Mouse (Mus musculus): Measurements from ENCODE around the gene Pdlim3.
"Not testable (repeated sequence)": the region's sequence is repeated elsewhere in the genome, so short reads cannot be mapped to it uniquely, and the experiment has no call there.

Pdlim3 gene

GRCm38 (mm10) chr8:45885202-45885685, at the start of gene Pdlim3:
Gene Pdlim3 (plus strand): TSS chr8:45885461.
- CTCF ChIA-PET, result interaction anchor here (0.7 kb wide), 1 partner anchor 28 kb away, joined by 3 read pairs; no protein-coding TSS in a partner anchor

DNA sequence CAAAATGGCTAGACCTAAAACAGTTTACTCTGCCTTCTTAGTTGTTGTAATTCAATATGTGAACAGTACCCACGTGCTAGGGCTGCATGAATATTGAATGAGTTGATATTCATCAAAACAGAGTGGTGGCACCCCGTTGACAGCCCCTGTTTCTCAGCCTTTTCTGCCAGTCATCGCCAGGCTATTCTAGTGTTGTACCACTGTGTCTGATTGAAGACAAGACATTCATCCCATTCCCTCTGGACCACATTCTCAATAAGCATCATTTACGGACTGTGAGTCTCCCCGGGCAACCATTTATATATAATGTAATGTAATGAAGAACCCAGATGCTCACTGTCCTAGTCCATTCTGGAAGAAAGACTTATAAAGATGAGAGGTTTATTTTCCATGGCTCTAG, 42.0 kb upstream of the Pdlim3 start:
- CTCF ChIA-PET, result no interaction called here

- CTCF ChIA-PET, result no interaction called here
Observed at GRCm38 (mm10) chr8:45844097-45844885, 41.0 kb upstream of the Pdlim3 start.

- CTCF ChIA-PET, result no interaction called here
Observed at GRCm38 (mm10) chr8:45844911-45845481, 40.3 kb upstream of the Pdlim3 start.

DNA sequence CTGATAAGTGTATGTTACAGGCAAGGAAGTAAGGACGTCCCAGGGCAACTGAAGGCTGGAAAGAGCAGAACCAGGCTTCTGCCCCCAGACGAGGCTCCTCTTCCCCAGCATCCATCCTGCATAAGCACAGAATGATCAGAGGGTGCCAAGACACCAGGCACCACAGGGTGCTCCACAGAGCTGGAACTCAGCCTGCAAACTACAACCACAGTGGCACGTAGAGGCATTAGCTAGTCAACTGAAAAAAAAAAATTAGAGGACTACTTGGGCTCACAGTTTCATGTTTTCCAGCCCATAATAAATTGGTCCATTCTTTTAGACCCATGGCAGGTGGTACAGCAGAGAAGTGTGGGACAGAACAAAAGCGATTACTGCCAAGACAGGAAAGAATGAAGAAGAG, 39.4 kb upstream of the Pdlim3 start:
- CTCF ChIA-PET, result no interaction called here

GRCm38 (mm10) chr8:45855118-45855517, 30.1 kb upstream of the Pdlim3 start:
- CTCF ChIA-PET, result no interaction called here

DNA sequence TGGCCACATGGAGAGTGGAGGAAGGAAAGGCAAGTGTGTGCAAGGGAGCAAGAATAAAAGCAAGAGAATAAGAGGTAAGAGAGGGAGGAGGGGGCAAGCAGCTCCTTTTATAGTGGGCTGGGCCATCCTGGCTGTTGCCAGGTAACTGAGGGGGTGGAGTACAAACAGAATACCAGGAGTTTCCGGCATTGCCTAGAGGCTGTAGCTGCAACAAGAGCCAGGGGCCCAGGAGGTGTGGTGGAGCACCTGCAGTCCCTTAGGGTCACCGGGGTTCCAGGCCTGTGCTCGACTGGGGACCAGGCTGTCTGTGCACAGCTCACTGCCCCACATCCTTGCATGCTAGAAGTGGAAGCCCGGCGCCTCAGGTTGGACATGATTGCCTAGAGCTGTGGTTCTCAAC, 27.5 kb upstream of the Pdlim3 start:
- CTCF ChIA-PET, result interaction anchor here (0.9 kb wide), 1 partner anchor 28 kb away, joined by 3 read pairs; no protein-coding TSS in a partner anchor

GRCm38 (mm10) chr8:45858391-45858790, 26.9 kb upstream of the Pdlim3 start:
- CTCF ChIA-PET, result no interaction called here

DNA sequence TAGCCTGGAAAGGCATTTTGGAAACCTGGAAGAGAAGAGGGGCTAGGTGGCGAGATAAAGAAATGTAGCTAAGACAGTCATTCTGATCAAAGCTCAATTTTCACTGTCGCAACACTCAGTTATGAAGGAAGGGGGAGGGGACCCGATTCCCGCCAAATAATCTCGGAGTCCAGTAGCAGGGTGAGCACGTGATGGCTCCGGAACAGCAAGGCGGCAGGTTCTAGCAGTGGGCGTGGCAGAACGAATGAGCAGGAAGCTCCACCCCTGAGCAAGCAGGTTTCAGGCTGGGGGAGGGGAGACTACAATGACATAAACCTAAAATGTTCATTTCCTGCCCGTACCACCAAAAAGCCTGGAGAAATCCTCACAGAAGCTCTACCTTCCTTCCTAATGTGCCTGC, 13.7 kb upstream of the Pdlim3 start:
- CTCF ChIA-PET, result not testable (repeated sequence)

DNA sequence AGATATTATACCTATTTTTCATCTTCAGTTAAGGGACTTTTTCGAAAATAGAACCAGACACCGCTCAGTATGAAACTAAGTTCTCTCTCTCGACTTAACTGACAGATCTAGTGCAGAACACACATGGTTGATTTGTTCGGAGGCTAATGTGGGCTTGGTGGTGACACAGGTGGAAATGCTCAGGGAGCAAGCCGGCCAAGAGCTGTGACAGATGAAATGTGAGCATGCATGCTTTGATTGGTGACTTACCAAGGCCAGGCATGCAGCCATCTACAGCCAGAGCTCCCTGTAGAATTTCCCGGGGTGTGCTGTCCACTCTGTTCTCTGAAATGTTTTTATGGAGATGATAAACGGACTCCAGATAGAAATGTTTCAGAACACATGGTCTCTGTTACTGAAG, 13.2 kb upstream of the Pdlim3 start:
- CTCF ChIA-PET, result no interaction called here

- CTCF ChIA-PET, result no interaction called here
Observed at GRCm38 (mm10) chr8:45874945-45875626, 10.2 kb upstream of the Pdlim3 start.

GRCm38 (mm10) chr8:45876397-45876796, 8.9 kb upstream of the Pdlim3 start:
- CTCF ChIA-PET, result no interaction called here

GRCm38 (mm10) chr8:45877680-45878079, 7.6 kb upstream of the Pdlim3 start:
- CTCF ChIA-PET, result no interaction called here

GRCm38 (mm10) chr8:45880457-45880856, 4.8 kb upstream of the Pdlim3 start:
- CTCF ChIA-PET, result interaction anchor here (0.7 kb wide), 1 partner anchor 20 kb away, joined by 3 read pairs; no protein-coding TSS in a partner anchor

GRCm38 (mm10) chr8:45881726-45882125, 3.5 kb upstream of the Pdlim3 start:
- CTCF ChIA-PET, result no interaction called here

DNA sequence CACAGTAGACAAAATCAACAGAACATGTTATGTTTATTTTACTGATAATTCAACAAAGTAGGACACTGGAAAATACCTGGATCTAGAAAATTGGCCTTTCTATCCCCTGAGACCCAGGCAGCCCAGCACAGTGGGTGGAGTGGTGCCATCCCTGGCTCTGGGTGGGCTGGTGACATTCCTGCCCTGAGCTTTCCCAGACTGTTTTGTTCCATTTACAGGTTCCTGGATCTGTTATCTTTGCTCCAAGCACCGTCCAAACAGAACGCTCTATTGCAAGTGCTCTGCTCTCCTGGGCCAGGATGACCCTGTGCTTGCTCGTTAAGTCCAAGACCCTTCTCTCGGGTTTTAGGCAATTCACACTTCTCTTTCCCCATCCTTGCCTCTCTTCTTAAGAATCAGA, 1.5 kb upstream of the Pdlim3 start:
- CTCF ChIA-PET, result no interaction called here

DNA sequence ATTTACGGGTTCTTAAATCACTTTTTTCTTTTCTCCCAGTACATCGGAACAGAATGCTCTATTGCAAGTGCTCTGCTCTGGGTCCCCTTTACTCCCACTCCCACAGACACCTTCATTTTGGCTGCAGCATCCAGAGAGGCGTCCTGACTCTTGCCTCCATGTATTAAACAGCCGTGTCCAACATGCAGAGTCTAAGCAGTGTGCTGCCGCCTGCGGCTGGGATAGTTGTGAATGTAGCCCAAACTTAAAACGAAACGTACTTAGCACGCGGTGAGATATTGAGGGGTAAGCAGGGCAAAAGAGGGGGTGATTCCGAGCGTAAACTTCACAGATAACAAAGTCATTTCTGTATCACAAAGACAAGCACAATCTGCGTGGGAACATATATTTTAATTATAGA, 709 bp upstream of the Pdlim3 start:
- CTCF ChIA-PET, result no interaction called here

DNA sequence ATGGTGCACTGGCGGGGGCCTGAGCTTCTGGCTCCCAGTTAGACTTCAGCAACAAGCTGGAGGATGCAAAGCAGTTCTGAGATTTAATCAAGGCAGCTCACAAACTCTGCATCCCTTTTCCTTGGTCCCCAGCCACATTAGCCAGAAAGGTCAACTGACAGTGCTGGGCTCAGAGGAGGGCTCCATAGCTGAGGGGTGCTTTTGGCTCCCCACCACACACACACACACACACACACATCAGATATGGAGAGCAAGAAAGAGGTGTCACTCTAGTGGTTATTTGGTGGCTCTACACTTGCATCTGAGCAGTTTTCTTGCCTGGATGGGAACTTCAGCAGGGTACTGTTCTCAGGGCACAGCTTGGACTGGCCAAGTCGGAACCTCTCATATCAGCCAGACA, 514 bp downstream of the Pdlim3 start:
- CTCF ChIA-PET, result interaction anchor here (0.7 kb wide), 1 partner anchor 28 kb away, joined by 3 read pairs; no protein-coding TSS in a partner anchor

DNA sequence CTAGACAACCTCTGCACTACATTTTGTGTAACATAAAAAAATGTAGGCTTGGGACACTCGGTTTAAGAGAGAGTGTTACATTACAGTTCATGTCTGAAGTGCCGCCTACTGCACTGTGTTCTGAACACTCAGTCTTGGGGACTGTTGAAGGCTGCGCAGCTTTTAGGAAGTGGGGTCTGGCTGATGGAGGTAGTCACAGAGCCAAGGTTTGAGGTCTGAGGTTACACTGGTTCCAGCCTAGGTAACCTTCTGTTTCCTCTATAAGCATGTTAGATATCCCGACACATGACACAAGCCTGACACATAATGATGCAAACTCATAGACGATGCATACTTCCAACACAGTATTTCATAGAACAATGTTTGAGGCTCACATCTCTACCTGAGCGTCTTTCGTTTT, 4.5 kb downstream of the Pdlim3 start:
- CTCF ChIA-PET, result no interaction called here

DNA sequence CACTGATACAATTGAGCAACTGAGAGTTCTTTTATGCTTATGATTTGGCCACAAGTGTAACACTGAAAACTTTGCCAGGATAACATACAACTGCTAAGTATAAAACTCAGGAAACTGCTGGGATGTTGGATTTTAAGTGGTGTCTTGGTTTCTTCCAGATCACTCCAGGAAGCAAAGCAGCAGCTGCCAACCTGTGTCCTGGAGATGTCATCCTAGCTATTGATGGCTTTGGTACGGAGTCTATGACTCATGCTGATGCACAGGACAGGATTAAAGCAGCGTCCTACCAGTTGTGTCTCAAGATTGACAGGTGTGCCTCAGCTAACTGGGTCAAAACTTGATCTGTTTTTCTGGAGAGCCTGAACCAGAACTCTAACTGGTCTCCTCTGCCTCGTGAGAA, 11.3 kb downstream of the Pdlim3 start:
- CTCF ChIA-PET, result no interaction called here

DNA sequence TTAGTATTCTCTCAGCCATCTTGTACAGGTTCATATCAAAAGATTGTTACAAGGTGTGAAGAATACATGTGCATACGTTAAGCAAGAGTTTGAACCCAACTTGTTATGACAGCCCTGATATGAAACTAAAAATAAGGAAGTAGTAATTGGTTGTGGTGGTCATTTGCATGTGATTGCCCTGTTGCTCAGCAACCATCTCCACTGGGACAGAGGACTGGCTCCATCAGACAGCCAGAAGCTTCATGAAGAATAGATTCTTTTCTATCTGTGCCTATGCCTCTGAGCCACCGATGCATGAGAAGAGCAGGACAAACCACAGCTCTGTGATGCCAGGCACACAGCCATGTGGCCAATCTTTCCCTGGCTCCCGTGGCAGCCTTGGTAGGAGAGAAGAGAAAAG, 14.5 kb downstream of the Pdlim3 start:
- CTCF ChIA-PET, result interaction anchor here (0.5 to 0.7 kb wide), 2 partner anchors 19 to 77 kb away, joined by 3 to 5 read pairs; no protein-coding TSS in a partner anchor

DNA sequence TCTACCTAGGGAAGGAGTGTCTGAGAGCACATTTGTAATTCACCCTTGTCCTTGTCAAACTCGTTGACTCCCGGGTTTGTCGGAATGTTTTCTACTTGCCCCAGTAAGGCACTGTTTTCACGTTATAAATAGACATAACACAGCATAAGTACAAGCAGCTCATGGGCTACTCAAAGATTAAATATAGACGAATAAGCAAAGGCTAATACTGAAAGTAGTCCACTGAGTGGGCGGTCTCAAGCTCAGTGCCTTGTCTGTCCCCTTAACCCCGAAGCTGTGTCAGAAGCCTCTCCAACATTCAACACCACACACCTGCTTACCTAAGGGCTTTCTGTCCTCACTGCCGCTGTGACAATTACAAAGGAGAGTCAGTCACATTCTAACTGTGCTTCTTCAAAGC, 16.4 kb downstream of the Pdlim3 start:
- CTCF ChIA-PET, result no interaction called here

DNA sequence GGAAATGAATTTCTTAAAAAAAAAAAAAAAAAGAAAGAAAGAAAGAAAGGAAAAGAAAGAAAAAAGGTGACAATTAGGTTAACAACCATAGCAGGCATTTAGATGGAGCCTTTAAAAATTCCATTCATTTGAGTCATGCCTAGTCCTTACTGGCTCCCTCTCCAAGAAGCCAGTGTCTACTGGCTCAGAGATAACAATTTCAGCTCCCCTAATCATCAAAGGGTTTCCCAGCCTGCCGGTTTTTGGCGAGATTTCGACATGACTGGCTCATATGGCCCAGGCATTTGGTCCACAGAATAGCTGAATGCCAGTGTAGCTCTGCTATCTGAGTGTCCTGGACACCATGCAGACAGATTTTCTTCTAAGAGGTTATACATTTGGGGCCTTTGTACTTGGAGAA, 18.4 kb downstream of the Pdlim3 start:
- CTCF ChIA-PET, result no interaction called here
